ENCODE assay signal across 9 mouse cellular contexts in the genomic region with DNA sequence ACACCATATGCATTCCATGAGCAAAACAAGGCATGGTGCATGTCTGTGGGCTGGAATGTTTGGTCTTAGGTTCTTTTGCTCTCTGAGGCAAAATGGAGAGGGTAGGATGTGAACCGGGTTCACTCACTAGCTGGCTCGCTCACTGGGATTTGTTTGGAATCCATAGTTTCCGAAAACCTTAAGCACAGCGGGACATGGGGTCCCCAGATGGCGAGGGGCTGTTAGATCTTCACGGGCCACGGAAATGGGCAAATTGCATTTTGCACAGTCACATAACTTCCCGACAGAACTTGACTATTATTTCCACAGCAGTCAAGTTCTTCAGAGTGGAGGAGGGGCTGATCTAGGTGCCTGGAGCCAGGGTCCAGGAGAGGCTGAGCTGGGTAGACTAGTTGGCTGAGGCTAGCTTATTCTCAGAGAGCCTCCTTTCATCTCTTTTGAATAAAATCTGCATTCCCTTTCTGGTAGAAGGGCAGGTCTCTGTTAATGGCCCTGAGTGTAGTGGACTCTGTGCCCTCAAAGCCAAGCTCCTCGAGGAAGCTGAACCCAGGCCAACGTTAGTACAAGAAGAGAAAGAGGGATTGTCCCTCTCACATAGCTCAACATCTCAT.
DNase-seq lines count a peak whose midpoint lies in the region; ATAC-seq and TF ChIP-seq lines count a peak whose summit lies in the region.
"Had no signal": no experiment of that assay in that cellular context is flagged by ENCODE, and none has a peak within 500 bp of the region (broad histone marks: within the 10 kb centered on the region; RNA-seq: fewer than 3 reads in every experiment).

No protein-coding gene starts in this region.

- peaks cover 43% of the 10 kb centered on the region for H3K4me1 ChIP-seq in forebrain, embryonic 12.5 days
- peaks cover 44% of the 10 kb centered on the region for H3K4me1 ChIP-seq in neural tube, embryonic 13.5 days (replicated peaks)
- peaks cover 3% of the 10 kb centered on the region; the same call in 1 of the 2 replicates for H3K4me1 ChIP-seq in thymus, adult 2 months (replicated peaks; ENCODE audit: control insufficient read depth, insufficient read depth, low read length)

- peak overlapping the region; percentile 24 for H3K4me2 ChIP-seq in forebrain, embryonic 12.5 days
- no peak overlapping the region for H3K4me2 ChIP-seq in neural tube, embryonic 13.5 days

- TF ChIP-seq CTCF in thymus, adult 2 months (IDR thresholded peaks at IDR 0.05; ENCODE audit: borderline replicate concordance, control insufficient read depth, extremely low read depth, insufficient read depth, low read length, poor library complexity) = no peak

- peak; percentile 44 for DNase-seq in layer of hippocampus, adult 11-12 months (ENCODE audit: low spot score)
- no peak for DNase-seq in layer of hippocampus, postnatal 25 days (ENCODE audit: extremely low spot score in 1 of 2, low spot score in 1 of 2)
- DNase-seq in layer of hippocampus, postnatal 10 days (ENCODE audit: low spot score in 2 of 2) = peak; percentile 33 to 46
- DNase-seq in thymus, adult 2 months = no peak
- no peak for DNase-seq in gastrocnemius, postnatal 25 days
- DNase-seq: thymus, postnatal 14 days had no signal

- no peak overlapping the region for H3K9ac ChIP-seq in forebrain, embryonic 12.5 days
- H3K9ac ChIP-seq in neural tube, embryonic 13.5 days = no peak overlapping the region

- H3K27me3 ChIP-seq in forebrain, embryonic 12.5 days = peaks cover 9% of the 10 kb centered on the region; the same call in 1 of the 2 replicates
- peaks cover 29% of the 10 kb centered on the region for H3K27me3 ChIP-seq in neural tube, embryonic 13.5 days
- no peaks in the 10 kb centered on the region for H3K27me3 ChIP-seq in thymus, adult 2 months (ENCODE audit: control insufficient read depth, insufficient read depth, low read length)

- H3K9me3 ChIP-seq in forebrain, embryonic 12.5 days = no peaks in the 10 kb centered on the region
- no peaks in the 10 kb centered on the region for H3K9me3 ChIP-seq in neural tube, embryonic 13.5 days

- no peak for TF ChIP-seq POLR2A in thymus, adult 2 months (IDR thresholded peaks at IDR 0.05; ENCODE audit: control insufficient read depth, extremely low read depth, insufficient read depth, low read length, poor library complexity)

- peak overlapping the region; percentile 82 for H3K27ac ChIP-seq in forebrain, embryonic 12.5 days
- peak overlapping the region; percentile 74 for H3K27ac ChIP-seq in neural tube, embryonic 13.5 days (replicated peaks)
- no peak overlapping the region for H3K27ac ChIP-seq in thymus, adult 2 months (ENCODE audit: control insufficient read depth, insufficient read depth, low read length)

- WGBS in forebrain, embryonic 12.5 days = 42% methylated on average over 10 of the region's 10 CpGs
- WGBS in neural tube, embryonic 13.5 days = 30% methylated on average over 10 of the region's 10 CpGs
- WGBS in thymus, adult 2 months = 82% methylated on average over 10 of the region's 10 CpGs

- no peak overlapping the region for H3K4me3 ChIP-seq in forebrain, embryonic 12.5 days (replicated peaks)
- H3K4me3 ChIP-seq in neural tube, embryonic 13.5 days = no peak overlapping the region
- no peak overlapping the region for H3K4me3 ChIP-seq in thymus, adult 2 months (ENCODE audit: control insufficient read depth, insufficient read depth, low read length)

- no peaks in the 10 kb centered on the region for H3K36me3 ChIP-seq in forebrain, embryonic 12.5 days (replicated peaks)
- no peaks in the 10 kb centered on the region for H3K36me3 ChIP-seq in neural tube, embryonic 13.5 days
- H3K36me3 ChIP-seq in thymus, adult 2 months (ENCODE audit: control insufficient read depth, insufficient read depth, low read length) = no peaks in the 10 kb centered on the region

- ATAC-seq in forebrain, embryonic 12.5 days (ENCODE audit: low FRiP score) = peak; percentile 56; the same call in 1 of the 2 replicates
- peak; percentile 78 for ATAC-seq in neural tube, embryonic 13.5 days (ENCODE audit: low read depth)
- ATAC-seq in inflammation-experienced regulatory T-cells, adult 6 months = no peak

Comparison
In these comparisons a context has a peak if more than half of its experiments do, and no peak if none do; other contexts are left out.
1. DNase-seq: peak in layer of hippocampus, adult 11-12 months (single experiment) and layer of hippocampus, postnatal 10 days (2 of 2); none in layer of hippocampus, postnatal 25 days (0 of 2), thymus, adult 2 months (single experiment) and gastrocnemius, postnatal 25 days (single experiment).